ENCODE assay signal across 23 mouse cellular contexts in genomic region chr13:83612195-83612594, GRCm38 (mm10).
DNase-seq lines count a peak whose midpoint lies in the region; TF ChIP-seq lines count a peak whose summit lies in the region.
"Had no signal": no experiment of that assay in that cellular context is flagged by ENCODE, and none has a peak within 500 bp of the region (broad histone marks: within the 10 kb centered on the region; RNA-seq: fewer than 3 reads in every experiment).

No protein-coding gene starts in this region.

- H3K27ac ChIP-seq in kidney, adult 2 months (ENCODE audit: insufficient read depth, low read depth, low read length) = no peak overlapping the region
- H3K27ac ChIP-seq: embryonic facial prominence, embryonic 12.5 days; embryonic facial prominence, embryonic 15.5 days; hindbrain, embryonic 12.5 days; hindbrain, embryonic 15.5 days had no signal

- DNase-seq in embryo, embryonic 11 days = peak; percentile 47
- no peak for DNase-seq in embryo, embryonic 9.5 days (ENCODE audit: extremely low spot score)
- peak; percentile 19 for DNase-seq in kidney, adult 2 months
- no peak for DNase-seq in kidney, adult 8-10 months
- DNase-seq in kidney, postnatal 14 days = peak; percentile 18
- no peak for DNase-seq in kidney, postnatal 4 days
- DNase-seq in forelimb bud, embryonic 11.5 days (ENCODE audit: low read depth, low spot score) = peak; percentile 35
- no peak for DNase-seq in retina, postnatal 1 day
- DNase-seq: adrenal gland, postnatal 10 days; adrenal gland, postnatal 36 days; B cell, adult 2 months; cerebellum, adult 18-20 months; cerebellum, adult 9-10 months; cerebellum, postnatal 25 days; forebrain, postnatal 0 days; gastrocnemius, postnatal 14 days; heart, adult 11 months had no signal

- TF ChIP-seq POLR2A in kidney, adult 2 months (IDR thresholded peaks at IDR 0.05; ENCODE audit: low read depth, low read length) = no peak

- no peak for TF ChIP-seq CTCF in kidney, adult 2 months (conservative IDR thresholded peaks at IDR 0.05; ENCODE audit: insufficient read depth, insufficient read length, low read depth, low read length)

- H3K4me1 ChIP-seq in kidney, adult 2 months (ENCODE audit: control insufficient read depth, insufficient read depth, low read length) = peaks cover 2% of the 10 kb centered on the region; the same call in 1 of the 2 replicates

- H3K27me3 ChIP-seq in kidney, adult 2 months (replicated peaks; ENCODE audit: control insufficient read depth, insufficient read depth, low read length) = no peaks in the 10 kb centered on the region
- H3K27me3 ChIP-seq: CH12.LX; embryonic facial prominence, embryonic 12.5 days; embryonic facial prominence, embryonic 15.5 days; hindbrain, embryonic 12.5 days; hindbrain, embryonic 15.5 days had no signal

- H3K4me3 ChIP-seq in kidney, adult 2 months (ENCODE audit: insufficient read depth, low read depth, low read length) = no peak overlapping the region
- H3K4me3 ChIP-seq: embryonic facial prominence, embryonic 12.5 days; embryonic facial prominence, embryonic 15.5 days; hindbrain, embryonic 12.5 days; hindbrain, embryonic 15.5 days had no signal

- 62% methylated on average over 1 of the region's 1 CpGs for WGBS in kidney, adult 2 months

- no peaks in the 10 kb centered on the region for H3K36me3 ChIP-seq in kidney, adult 2 months (ENCODE audit: control insufficient read depth, insufficient read depth, low read length)
- H3K36me3 ChIP-seq: embryonic facial prominence, embryonic 12.5 days; embryonic facial prominence, embryonic 15.5 days; G1E; hindbrain, embryonic 12.5 days; hindbrain, embryonic 15.5 days had no signal

Comparison
In these comparisons a context has a peak if more than half of its experiments do, and no peak if none do; other contexts are left out.
1. DNase-seq: peak in embryo, embryonic 11 days (single experiment), kidney, adult 2 months (single experiment), kidney, postnatal 14 days (single experiment) and forelimb bud, embryonic 11.5 days (single experiment); none in embryo, embryonic 9.5 days (single experiment), kidney, adult 8-10 months (0 of 2), kidney, postnatal 4 days (0 of 2) and retina, postnatal 1 day (single experiment).